Mouse (Mus musculus) left cerebral cortex, adult 9 months (tissue): ENCODE results near the gene Commd4.
"Not testable (repeated sequence)": the region's sequence is repeated elsewhere in the genome, so short reads cannot be mapped to it uniquely, and the experiment has no call there.

Source experiments
- DNase-seq, 2 experiments: peaks; one replicate each; pipeline ENCODE4 v3.0.0; 2022; ENCODE audit warnings: low spot score in 2 of 2

Commd4 gene

GRCm38 (mm10) chr9:57158013-57158470 is at the start of gene Commd4:
Gene Commd4 (minus strand): TSS chr9:57158331.
- DNase-seq = peak; percentile 89 to 95

GRCm38 (mm10) chr9:57206896-57207295 is 48.8 kb upstream of the Commd4 start:
- DNase-seq = no peak

- DNase-seq = not testable (repeated sequence)
Observed at GRCm38 (mm10) chr9:57203571-57203970, 45.4 kb upstream of the Commd4 start.

GRCm38 (mm10) chr9:57202981-57203380 is 44.9 kb upstream of the Commd4 start:
- DNase-seq = no peak

GRCm38 (mm10) chr9:57197414-57197813 is 39.3 kb upstream of the Commd4 start:
- DNase-seq = no peak

GRCm38 (mm10) chr9:57196708-57197107 is 38.6 kb upstream of the Commd4 start:
- DNase-seq = no peak

- DNase-seq = no peak
Observed at GRCm38 (mm10) chr9:57168411-57168810, 10.3 kb upstream of the Commd4 start.

GRCm38 (mm10) chr9:57166173-57166572 is 8.0 kb upstream of the Commd4 start:
- no peak for DNase-seq

GRCm38 (mm10) chr9:57163137-57163536 is 5.0 kb upstream of the Commd4 start:
- DNase-seq = no peak

- no peak for DNase-seq
Observed at GRCm38 (mm10) chr9:57162496-57162895, 4.4 kb upstream of the Commd4 start.

- no peak for DNase-seq
Observed at GRCm38 (mm10) chr9:57158506-57158905, 375 bp upstream of the Commd4 start.

GRCm38 (mm10) chr9:57157499-57157898 is 632 bp downstream of the Commd4 start:
- DNase-seq = no peak

GRCm38 (mm10) chr9:57156823-57157222 is 1.3 kb downstream of the Commd4 start:
- DNase-seq = no peak

- no peak for DNase-seq
Observed at GRCm38 (mm10) chr9:57156383-57156782, 1.7 kb downstream of the Commd4 start.

- no peak for DNase-seq
Observed at GRCm38 (mm10) chr9:57152331-57152730, 5.8 kb downstream of the Commd4 start.

- DNase-seq = no peak
Observed at GRCm38 (mm10) chr9:57150192-57150591, 7.9 kb downstream of the Commd4 start.

- DNase-seq = no peak
Observed at GRCm38 (mm10) chr9:57149021-57149420, 9.1 kb downstream of the Commd4 start.

- DNase-seq = peak; percentile 93 to 96
Observed at GRCm38 (mm10) chr9:57148144-57148878, 9.8 kb downstream of the Commd4 start, which contains the start of gene Neil1. Gene Neil1 (minus strand): TSS chr9:57148305.

- peak in 1 of 2 experiments; percentile 30 for DNase-seq
Observed at GRCm38 (mm10) chr9:57147205-57148143, 10.7 kb downstream of the Commd4 start.

- DNase-seq = no peak
Observed at GRCm38 (mm10) chr9:57146451-57147066, 11.6 kb downstream of the Commd4 start.

- no peak for DNase-seq
Observed at GRCm38 (mm10) chr9:57144830-57145229, 13.3 kb downstream of the Commd4 start.

- no peak for DNase-seq
Observed at GRCm38 (mm10) chr9:57143212-57143611, 14.9 kb downstream of the Commd4 start.
